Mouse (Mus musculus): ENCODE results near the gene Ppp2r5a. TPM values are rescaled to one million over a fixed set of nuclear protein-coding genes. Genes with fewer than 3 reads are reported as not detected.

Ppp2r5a gene
- 204 to 211 TPM (median 207 TPM) in 4 replicates for total RNA-seq (2023; ENCODE audit: inconsistent age)

GRCm38 (mm10) chr1:191403074-191403473, at the start of gene Ppp2r5a:
Gene Ppp2r5a (minus strand): TSS chr1:191403272.

GRCm38 (mm10) chr1:191325726-191326232, 77.3 kb downstream of the Ppp2r5a start, which contains the start of gene Tmem206:
Gene Tmem206 (plus strand): TSS chr1:191325912.

GRCm38 (mm10) chr1:191317591-191318196, 85.4 kb downstream of the Ppp2r5a start, which contains the start of gene Nenf:
Gene Nenf (minus strand): TSS chr1:191318194.

Other genes with a start within 250 kb of the Ppp2r5a start
- 0.36 to 0.74 TPM (median 0.52 TPM) in 4 replicates for gene Fam71a, start 238.5 kb downstream of the Ppp2r5a start, total RNA-seq (2023; ENCODE audit: inconsistent age)
- gene Atf3, start 185.2 kb downstream of the Ppp2r5a start, total RNA-seq (2023; ENCODE audit: inconsistent age): 106 to 123 TPM (median 119 TPM) in 4 replicates
- 15.9 to 17.7 TPM (median 16.1 TPM) in 4 replicates for gene Nenf, start 85.1 kb downstream of the Ppp2r5a start, total RNA-seq (2023; ENCODE audit: inconsistent age)
- gene Tmem206, start 77.4 kb downstream of the Ppp2r5a start, total RNA-seq (2023; ENCODE audit: inconsistent age): 31.0 to 39.9 TPM (median 36.4 TPM) in 4 replicates
- gene Dtl, start 172.3 kb upstream of the Ppp2r5a start, total RNA-seq (2023; ENCODE audit: inconsistent age): 8.6 to 9.6 TPM (median 9.0 TPM) in 4 replicates
- gene Ints7, start 172.4 kb upstream of the Ppp2r5a start, total RNA-seq (2023; ENCODE audit: inconsistent age): 66.1 to 72.7 TPM (median 70.5 TPM) in 4 replicates